Mouse (Mus musculus): ENCODE measurements around the gene Dpf1.

DNA sequence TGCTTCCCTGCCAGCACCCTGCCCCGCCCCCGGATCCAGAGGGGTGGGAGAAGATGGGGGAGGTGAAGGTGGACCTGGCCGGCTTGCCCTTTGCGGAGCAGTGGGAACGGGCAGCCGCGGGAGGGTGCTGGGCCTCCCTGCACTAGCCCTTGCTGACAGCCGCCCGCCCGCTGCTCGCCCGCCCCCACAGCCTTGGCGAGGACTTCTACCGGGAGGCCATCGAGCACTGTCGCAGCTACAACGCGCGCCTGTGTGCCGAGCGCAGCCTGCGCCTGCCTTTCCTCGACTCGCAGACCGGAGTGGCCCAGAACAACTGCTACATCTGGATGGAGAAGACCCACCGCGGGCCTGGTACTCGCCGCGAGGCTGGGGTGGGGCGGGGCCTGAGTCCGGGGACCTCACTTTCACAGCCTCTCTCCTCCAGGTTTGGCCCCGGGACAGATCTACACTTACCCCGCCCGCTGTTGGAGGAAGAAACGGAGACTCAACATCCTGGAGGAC is 5.5 kb downstream of the Dpf1 start:
- TF ChIP-seq GATA1 (IDR thresholded peaks at IDR 0.05; ENCODE audit: borderline replicate concordance, low read length) (no peak), CTCF (IDR thresholded peaks at IDR 0.05; ENCODE audit: low read depth, low read length) (no peak), POLR2AphosphoS5 (IDR thresholded peaks at IDR 0.05; ENCODE audit: insufficient replicate concordance, low read depth, low read length) (no peak)

All from G1E (cell line).